Mouse (Mus musculus) stomach, embryonic 15.5 days (tissue): ENCODE measurements around the gene Syt1. TPM values are rescaled to one million over a fixed set of nuclear protein-coding genes. Genes with fewer than 3 reads are reported as not detected.

Source experiments
- ATAC-seq: fragments of 200-750 bp; cut with Nextera tagmentation; 2 replicates; pipeline ENCODE4 v1.8.0; 2017; ENCODE audit warnings: low read depth, moderate number of reproducible peaks, moderate TSS enrichment; ENCODE audit not compliant: insufficient read depth, low FRiP score
- H3K27ac ChIP-seq: fragments of 300-500 bp; sonication (generic); 2 replicates; pipeline ENCODE4 v1.5.1; 2015; ENCODE audit warnings: mild to moderate bottlenecking, inconsistent platforms
- H3K27me3 ChIP-seq: fragments of 300-500 bp; sonication (generic); replicated peaks from 2 replicates; pipeline ENCODE4 v1.6.1; 2015; ENCODE audit warnings: inconsistent platforms
- H3K36me3 ChIP-seq: fragments of 300-500 bp; sonication (generic); 2 replicates; pipeline ENCODE4 v1.6.1; 2015; ENCODE audit warnings: inconsistent platforms
- H3K4me1 ChIP-seq: fragments of 300-500 bp; sonication (generic); 2 replicates; pipeline ENCODE4 v1.6.1; 2015; ENCODE audit warnings: inconsistent platforms
- H3K4me2 ChIP-seq: fragments of 300-500 bp; sonication (generic); 2 replicates; pipeline ENCODE4 v1.6.1; 2015; ENCODE audit warnings: mild to moderate bottlenecking, inconsistent platforms
- H3K4me3 ChIP-seq: fragments of 300-500 bp; sonication (generic); replicated peaks from 2 replicates; pipeline ENCODE4 v1.5.1; 2015; ENCODE audit warnings: inconsistent platforms
- H3K9ac ChIP-seq: fragments of 300-500 bp; sonication (generic); 2 replicates; pipeline ENCODE4 v1.6.1; 2015; ENCODE audit warnings: inconsistent platforms
- H3K9me3 ChIP-seq: fragments of 300-500 bp; sonication (generic); 2 replicates; pipeline ENCODE4 v1.6.1; 2016; ENCODE audit warnings: inconsistent platforms
- WGBS: fragments of 180-500 bp; shearing (Covaris S2); methylation state at CpG from one replicate; pipeline ENCODE4 v1.1.7; 2015; 5-methylcytosine and 5-hydroxymethylcytosine counted together
- polyA plus RNA-seq: library from polyadenylated mRNA; unstranded; fragments of >200 nt; fragmentation: Nextera tagmentation; extraction: Ambion mirVana; gene quantifications from 2 replicates; pipeline ENCODE4 v1.2.1, GENCODE M21; 2015

Gene Syt1
- polyA plus RNA-seq, 1 experiment from 2014 or later = 7.2 TPM

DNA sequence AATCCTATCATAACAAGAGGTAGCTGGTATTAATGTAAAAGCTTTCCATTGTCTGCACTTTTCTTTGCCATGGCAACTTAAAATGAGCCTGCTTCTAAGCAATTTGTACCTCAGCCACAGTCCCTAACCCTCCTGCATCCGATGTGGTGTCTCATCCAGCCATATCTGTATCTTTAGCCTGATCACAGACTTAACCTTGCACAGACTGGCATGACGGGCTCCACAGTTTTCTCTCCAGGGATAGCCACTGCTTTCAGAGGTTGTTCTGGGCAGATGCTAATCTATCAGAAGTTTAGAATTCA, 451.2 kb downstream of the Syt1 start:
- ATAC-seq = no peak
- Histone ChIP-seq H3K36me3 (no peaks in the 10 kb centered on the region), H3K27ac (no peak overlapping the region), H3K9ac (no peak overlapping the region), H3K27me3 (no peaks in the 10 kb centered on the region), H3K4me2 (no peak overlapping the region), H3K4me3 (no peak overlapping the region), H3K4me1 (no peaks in the 10 kb centered on the region), H3K9me3 (no peaks in the 10 kb centered on the region)
- WGBS = 78% methylated on average over 2 of the region's 2 CpGs

DNA sequence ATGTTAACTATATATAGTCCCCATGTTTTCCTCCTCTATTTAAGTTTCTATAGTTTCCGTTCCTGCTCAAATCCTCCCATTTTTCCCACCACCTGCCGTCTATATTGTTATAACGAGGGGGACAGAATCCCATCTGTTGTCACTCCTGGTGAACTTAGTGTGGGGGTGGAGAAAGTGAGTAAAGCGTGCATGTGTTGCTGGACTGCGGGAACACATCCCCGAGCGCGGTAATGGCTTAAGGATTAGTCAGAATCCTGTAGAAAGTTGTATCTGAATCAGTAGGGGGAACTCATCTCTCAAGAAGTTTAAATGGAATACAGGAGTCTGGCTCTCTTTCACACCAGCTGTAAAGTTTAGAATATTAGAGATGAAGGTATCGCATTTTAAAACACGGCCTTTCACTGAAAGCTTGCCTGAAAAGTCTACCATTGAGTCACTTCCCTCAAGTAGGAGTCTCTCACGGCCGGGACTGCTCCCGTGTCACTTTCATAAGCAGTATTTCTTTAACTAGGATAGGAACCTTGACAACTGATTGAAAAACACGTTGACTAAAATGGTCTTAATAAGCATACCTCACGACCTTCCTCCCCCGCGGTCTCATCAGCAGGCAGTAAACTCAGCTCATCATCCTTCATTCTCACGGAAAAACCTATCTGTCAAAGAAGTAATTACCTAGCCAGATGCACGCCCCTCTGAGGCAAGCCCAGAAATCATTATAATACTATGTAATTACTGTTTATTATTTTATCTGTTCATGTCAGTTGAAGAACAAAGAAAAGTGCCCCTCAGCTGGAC, 451.8 kb downstream of the Syt1 start:
- H3K9me3 ChIP-seq = no peaks in the 10 kb centered on the region
- no peak overlapping the region for H3K27ac ChIP-seq
- WGBS = 55% methylated on average over 19 of the region's 19 CpGs
- no peak overlapping the region for H3K4me3 ChIP-seq
- no peak overlapping the region for H3K9ac ChIP-seq
- H3K4me1 ChIP-seq = no peaks in the 10 kb centered on the region
- no peaks in the 10 kb centered on the region for H3K27me3 ChIP-seq
- no peak for ATAC-seq
- no peaks in the 10 kb centered on the region for H3K36me3 ChIP-seq
- no peak overlapping the region for H3K4me2 ChIP-seq

- Histone ChIP-seq H3K27ac (no peak overlapping the region), H3K4me3 (no peak overlapping the region), H3K36me3 (no peaks in the 10 kb centered on the region), H3K27me3 (no peaks in the 10 kb centered on the region), H3K4me2 (no peak overlapping the region), H3K9ac (no peak overlapping the region), H3K9me3 (no peaks in the 10 kb centered on the region), H3K4me1 (no peaks in the 10 kb centered on the region)
- WGBS = 89% methylated on average over 6 of the region's 6 CpGs
- no peak for ATAC-seq
Measured at GRCm38 (mm10) chr10:108552544-108552943, 458.2 kb downstream of the Syt1 start.

GRCm38 (mm10) chr10:108545715-108546114, 465.1 kb downstream of the Syt1 start:
- Histone ChIP-seq H3K27ac (no peak overlapping the region), H3K9ac (no peak overlapping the region), H3K4me3 (no peak overlapping the region), H3K4me1 (no peaks in the 10 kb centered on the region), H3K9me3 (no peaks in the 10 kb centered on the region), H3K36me3 (no peaks in the 10 kb centered on the region), H3K27me3 (no peaks in the 10 kb centered on the region), H3K4me2 (no peak overlapping the region)
- ATAC-seq = no peak
- WGBS = 90% methylated on average over 3 of the region's 3 CpGs

- H3K4me3 ChIP-seq = no peak overlapping the region
- no peak overlapping the region for H3K9ac ChIP-seq
- no peak overlapping the region for H3K4me2 ChIP-seq
- H3K27me3 ChIP-seq = no peaks in the 10 kb centered on the region
- H3K4me1 ChIP-seq = no peaks in the 10 kb centered on the region; the same call in 1 of the 2 replicates
- no peaks in the 10 kb centered on the region for H3K36me3 ChIP-seq
- 64% methylated on average over 9 of the region's 9 CpGs for WGBS
- ATAC-seq = no peak
- H3K27ac ChIP-seq = no peak overlapping the region
- H3K9me3 ChIP-seq = no peaks in the 10 kb centered on the region
Measured at GRCm38 (mm10) chr10:108541555-108541954, 469.2 kb downstream of the Syt1 start.

DNA sequence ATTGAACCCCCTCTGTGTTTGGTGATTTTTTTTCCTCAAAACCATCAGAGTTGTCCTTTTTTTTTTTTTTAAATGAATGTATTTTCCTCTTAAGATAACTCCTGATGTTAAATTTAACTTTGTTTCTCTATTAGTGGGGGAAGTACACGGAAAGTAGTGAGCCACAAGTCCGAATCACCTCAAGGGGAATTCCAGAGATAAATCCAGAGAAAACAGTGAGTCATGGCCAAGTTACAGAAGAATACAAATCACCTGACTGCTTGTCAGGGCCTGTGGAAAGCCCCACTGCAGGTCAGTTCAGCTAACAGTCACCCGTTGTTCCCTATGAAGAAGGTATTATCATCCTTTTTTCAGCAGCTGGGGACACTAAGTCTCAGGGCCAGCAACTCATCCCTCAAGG, 472.2 kb downstream of the Syt1 start:
- Histone ChIP-seq H3K4me1 (no peaks in the 10 kb centered on the region; the same call in 1 of the 2 replicates), H3K27me3 (no peaks in the 10 kb centered on the region), H3K9me3 (no peaks in the 10 kb centered on the region), H3K4me2 (no peak overlapping the region), H3K36me3 (no peaks in the 10 kb centered on the region), H3K4me3 (no peak overlapping the region), H3K27ac (0 out of 2 replicates have a peak overlapping the region, but pooled peaks have one; percentile 26), H3K9ac (no peak overlapping the region)
- 41% methylated on average over 3 of the region's 3 CpGs for whole genome bisulfite sequencing
- peak; percentile 40; the same call in 1 of the 2 replicates for ATAC-seq

GRCm38 (mm10) chr10:108537641-108538040, 473.1 kb downstream of the Syt1 start:
- Histone ChIP-seq H3K4me2 (no peak overlapping the region), H3K9ac (no peak overlapping the region), H3K36me3 (no peaks in the 10 kb centered on the region), H3K4me3 (no peak overlapping the region), H3K9me3 (no peaks in the 10 kb centered on the region), H3K4me1 (no peaks in the 10 kb centered on the region; the same call in 1 of the 2 replicates), H3K27me3 (no peaks in the 10 kb centered on the region), H3K27ac (no peak overlapping the region)
- peak; percentile 64 for ATAC-seq
- 60% methylated on average over 9 of the region's 9 CpGs for WGBS

DNA sequence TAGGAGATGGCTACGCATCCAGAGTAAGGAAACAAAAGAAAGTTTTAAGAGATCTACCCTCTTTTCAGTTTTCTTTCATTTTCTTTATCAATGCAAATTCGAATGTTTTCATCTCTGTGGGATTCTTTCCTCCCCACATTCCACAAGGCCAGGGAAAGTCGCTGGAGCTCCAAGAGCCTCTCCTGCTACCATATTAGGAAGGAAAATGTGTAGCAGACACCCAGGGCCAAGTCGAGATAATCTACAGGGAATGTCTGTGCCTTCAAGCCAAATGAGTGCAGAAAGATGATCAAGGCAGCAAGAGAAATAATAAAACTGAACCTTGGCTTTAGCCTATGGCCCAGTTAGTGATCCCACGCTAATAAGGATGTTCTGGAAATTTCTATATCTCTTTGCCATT, 474.9 kb downstream of the Syt1 start:
- H3K4me1 ChIP-seq = no peaks in the 10 kb centered on the region; the same call in 1 of the 2 replicates
- peak overlapping the region; percentile 23; the same call in 1 of the 2 replicates for H3K27ac ChIP-seq
- no peak overlapping the region for H3K4me3 ChIP-seq
- no peak overlapping the region for H3K4me2 ChIP-seq
- H3K9me3 ChIP-seq = no peaks in the 10 kb centered on the region
- WGBS = 43% methylated on average over 5 of the region's 5 CpGs
- no peak overlapping the region for H3K9ac ChIP-seq
- no peaks in the 10 kb centered on the region for H3K36me3 ChIP-seq
- H3K27me3 ChIP-seq = no peaks in the 10 kb centered on the region
- no peak for ATAC-seq

DNA sequence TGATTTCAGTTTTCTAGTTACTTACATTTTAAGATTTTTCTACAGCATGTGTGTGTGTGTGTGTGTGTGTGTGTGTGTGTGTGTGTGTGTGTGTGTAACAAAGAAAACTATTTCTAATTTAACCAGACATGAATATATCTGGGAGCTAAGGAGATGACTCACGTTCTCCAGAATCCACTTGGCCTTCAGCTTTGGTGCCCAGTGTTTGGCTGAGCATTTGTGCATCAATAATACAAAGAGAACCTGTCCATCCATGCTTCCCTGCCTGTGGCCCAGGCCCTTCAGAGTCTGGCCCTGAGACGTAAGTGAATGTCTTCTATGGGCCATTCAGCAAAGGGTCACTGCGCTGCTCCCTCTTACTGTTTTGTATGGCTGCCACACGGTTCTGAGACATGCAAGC, 476.7 kb downstream of the Syt1 start:
- H3K9ac ChIP-seq = no peak overlapping the region
- H3K27me3 ChIP-seq = no peaks in the 10 kb centered on the region
- 86% methylated on average over 4 of the region's 4 CpGs for WGBS
- H3K36me3 ChIP-seq = no peaks in the 10 kb centered on the region
- no peaks in the 10 kb centered on the region for H3K9me3 ChIP-seq
- no peak overlapping the region for H3K4me2 ChIP-seq
- no peak overlapping the region for H3K27ac ChIP-seq
- H3K4me1 ChIP-seq = no peaks in the 10 kb centered on the region; the same call in 1 of the 2 replicates
- no peak overlapping the region for H3K4me3 ChIP-seq
- no peak for ATAC-seq

- Histone ChIP-seq H3K4me3 (no peak overlapping the region), H3K36me3 (no peaks in the 10 kb centered on the region), H3K4me2 (no peak overlapping the region), H3K9ac (no peak overlapping the region), H3K27me3 (no peaks in the 10 kb centered on the region), H3K9me3 (no peaks in the 10 kb centered on the region), H3K27ac (no peak overlapping the region), H3K4me1 (no peaks in the 10 kb centered on the region)
- WGBS = 89% methylated on average over 11 of the region's 11 CpGs
- no peak for ATAC-seq
Measured at GRCm38 (mm10) chr10:108532916-108533315, 477.9 kb downstream of the Syt1 start.

DNA sequence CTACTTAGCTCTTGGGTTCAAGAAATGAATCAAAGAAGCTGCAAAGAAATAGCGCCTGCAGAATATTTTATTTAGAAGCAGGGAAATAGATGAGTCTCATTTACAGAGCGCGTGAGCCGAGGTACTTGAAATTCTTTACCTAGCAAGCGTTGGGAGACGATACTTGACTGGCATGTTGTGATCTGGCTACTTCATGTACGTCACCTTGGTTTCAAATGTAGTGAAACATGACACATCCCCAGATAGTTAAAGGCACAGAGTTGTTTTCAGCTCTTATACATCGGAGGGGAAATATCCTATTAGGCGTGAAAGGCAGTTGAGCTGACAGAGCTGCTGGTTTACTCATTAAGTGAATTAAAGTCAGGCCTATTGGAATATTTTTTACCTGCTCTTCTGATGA, 478.5 kb downstream of the Syt1 start:
- Histone ChIP-seq H3K36me3 (no peaks in the 10 kb centered on the region), H3K27ac (no peak overlapping the region), H3K4me1 (no peaks in the 10 kb centered on the region), H3K4me3 (no peak overlapping the region), H3K4me2 (no peak overlapping the region), H3K9ac (no peak overlapping the region), H3K27me3 (no peaks in the 10 kb centered on the region), H3K9me3 (no peaks in the 10 kb centered on the region)
- 74% methylated on average over 9 of the region's 9 CpGs for WGBS
- ATAC-seq = no peak

DNA sequence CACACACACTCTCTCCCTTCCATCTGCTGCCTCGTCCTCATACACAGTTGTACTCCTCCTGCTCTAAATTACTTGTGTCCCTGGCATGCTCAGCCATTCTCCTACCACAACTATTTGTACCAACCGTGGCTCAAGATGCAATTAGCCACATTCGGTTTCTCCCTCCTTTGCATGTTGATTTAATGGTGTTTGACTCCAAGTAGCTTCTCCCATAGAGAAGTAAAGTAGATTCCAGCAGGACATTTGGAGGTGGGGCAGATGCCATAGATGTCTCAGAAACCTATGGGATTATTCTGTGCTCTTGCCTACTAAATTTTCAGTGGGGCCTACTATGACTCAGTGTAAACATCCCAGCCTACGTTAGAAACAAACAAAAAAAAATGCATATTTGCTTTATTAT, 479.1 kb downstream of the Syt1 start:
- Histone ChIP-seq H3K27me3 (no peaks in the 10 kb centered on the region), H3K9ac (no peak overlapping the region), H3K4me3 (no peak overlapping the region), H3K4me2 (no peak overlapping the region), H3K36me3 (no peaks in the 10 kb centered on the region), H3K9me3 (no peaks in the 10 kb centered on the region), H3K4me1 (no peaks in the 10 kb centered on the region), H3K27ac (no peak overlapping the region)
- 50% methylated on average over 4 of the region's 4 CpGs for WGBS
- ATAC-seq = no peak

GRCm38 (mm10) chr10:108531111-108531510, 479.7 kb downstream of the Syt1 start:
- Histone ChIP-seq H3K27ac (no peak overlapping the region), H3K27me3 (no peaks in the 10 kb centered on the region), H3K4me1 (no peaks in the 10 kb centered on the region), H3K4me3 (no peak overlapping the region), H3K36me3 (no peaks in the 10 kb centered on the region), H3K9ac (no peak overlapping the region), H3K9me3 (no peaks in the 10 kb centered on the region), H3K4me2 (no peak overlapping the region)
- ATAC-seq = peak; percentile 76
- 48% methylated on average over 4 of the region's 4 CpGs for WGBS
